Mouse (Mus musculus): ENCODE data around the gene Pgam2.

DNA sequence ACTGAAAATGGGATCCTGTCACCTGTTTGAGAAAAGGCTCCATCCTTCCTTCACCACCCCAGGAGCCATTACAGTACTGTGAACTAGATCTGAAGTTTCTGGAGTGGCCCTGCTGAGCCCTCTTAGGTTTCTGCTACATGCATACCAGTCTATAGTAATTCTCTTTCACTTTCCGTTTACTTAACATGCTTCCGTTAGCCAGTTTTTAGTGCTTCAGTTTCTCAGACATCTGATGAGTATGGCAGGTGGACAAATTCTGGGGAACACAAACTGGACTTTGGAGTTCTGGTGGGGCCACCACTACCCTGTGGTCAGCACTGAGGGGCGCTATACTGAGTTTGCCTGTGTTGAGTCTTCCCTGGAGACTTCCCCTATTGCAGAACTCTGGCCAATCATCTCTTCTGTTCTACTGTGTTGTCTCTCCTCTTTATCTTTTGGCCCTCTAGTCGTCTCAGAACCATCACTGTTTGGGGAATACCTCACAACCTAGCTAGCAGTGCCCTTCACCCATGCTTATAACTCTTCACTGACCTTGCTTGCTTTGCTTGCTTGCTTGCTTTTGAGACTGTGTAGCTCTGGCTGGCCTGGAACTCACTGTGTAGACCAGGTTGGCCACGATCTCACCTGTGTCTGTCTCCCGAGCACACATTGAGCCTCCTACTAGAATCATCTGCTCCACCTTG lies 14.3 kb downstream of the Pgam2 start:
- TF ChIP-seq MAFK (IDR thresholded peaks at IDR 0.05; ENCODE audit: insufficient read depth, low read depth, low read length) (no peak), ZNF384 (IDR thresholded peaks at IDR 0.05; ENCODE audit: low read depth, low read length) (no peak), ZC3H11A (IDR thresholded peaks at IDR 0.05; ENCODE audit: borderline replicate concordance, low read depth, low read length) (no peak), HCFC1 (IDR thresholded peaks at IDR 0.05; ENCODE audit: borderline replicate concordance, insufficient read depth, low read length) (no peak), CHD2 (IDR thresholded peaks at IDR 0.05; ENCODE audit: low read depth, low read length) (no peak)
